Mouse (Mus musculus) megakaryocyte, adult 5-6 weeks (primary cell): ENCODE measurements around the gene Arhgap9. TPM values are rescaled to one million over a fixed set of nuclear protein-coding genes. Genes with fewer than 3 reads are reported as not detected.
"Not testable (repeated sequence)": the region's sequence is repeated elsewhere in the genome, so short reads cannot be mapped to it uniquely, and the experiment has no call there.

Experiments
- ATAC-seq: 2 replicates; pipeline ENCODE4 v1.8.0; 2016; ENCODE audit warnings: mild to moderate bottlenecking, inconsistent platforms; ENCODE audit not compliant: poor library complexity, severe bottlenecking
- total RNA-seq, 2 experiments: library from RNA; stranded (forward) in 1 of 2; stranded (reverse) in 1 of 2; fragments of 153-499, 151-499 nt in 1 of 2; fragments of 221-1000, 200-1000 nt in 1 of 2; gene quantifications; 2 replicates each; pipeline versions ENCODE4 v1.2.3 to v1.2.4; 2015 to 2017

Gene Arhgap9
- total RNA-seq, 2 experiments from 2014 or later = 108 to 135 TPM

DNA sequence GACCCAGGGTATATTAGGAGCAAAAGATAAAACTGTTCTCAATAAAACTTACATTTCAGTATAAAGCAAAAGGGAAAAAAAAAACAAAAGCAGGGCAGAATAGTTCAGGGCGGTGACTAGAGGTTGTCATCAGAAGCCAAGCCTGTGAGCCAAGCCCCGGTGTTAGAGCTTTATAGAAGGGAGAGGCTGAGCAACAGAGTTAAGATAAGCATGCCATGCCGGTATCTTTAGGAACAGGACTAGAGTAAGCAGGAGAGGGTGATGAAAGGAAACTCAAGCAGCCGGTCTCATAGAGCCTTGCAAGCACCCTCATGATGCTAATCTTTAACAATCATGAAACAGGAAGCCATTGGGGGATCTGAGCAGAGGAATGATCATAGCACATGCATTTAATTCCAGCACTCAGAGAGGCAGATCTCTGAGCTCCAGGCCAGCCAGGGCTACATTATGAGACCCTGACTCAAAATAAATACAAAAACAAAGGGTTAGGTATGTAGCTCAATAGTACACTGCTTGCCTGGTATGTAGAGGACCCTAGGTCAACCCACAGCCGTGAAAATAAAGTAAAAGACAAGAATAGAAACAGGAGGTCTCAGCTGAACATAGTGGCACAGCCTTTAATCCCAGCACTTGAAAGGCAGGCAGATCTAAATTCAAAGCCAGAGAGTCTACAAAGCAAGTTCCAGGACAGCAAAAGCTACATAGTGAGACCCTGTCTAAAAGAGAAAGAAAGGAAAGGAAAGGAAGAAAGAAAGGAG lies 29.7 kb upstream of the Arhgap9 start:
- no peak for ATAC-seq

DNA sequence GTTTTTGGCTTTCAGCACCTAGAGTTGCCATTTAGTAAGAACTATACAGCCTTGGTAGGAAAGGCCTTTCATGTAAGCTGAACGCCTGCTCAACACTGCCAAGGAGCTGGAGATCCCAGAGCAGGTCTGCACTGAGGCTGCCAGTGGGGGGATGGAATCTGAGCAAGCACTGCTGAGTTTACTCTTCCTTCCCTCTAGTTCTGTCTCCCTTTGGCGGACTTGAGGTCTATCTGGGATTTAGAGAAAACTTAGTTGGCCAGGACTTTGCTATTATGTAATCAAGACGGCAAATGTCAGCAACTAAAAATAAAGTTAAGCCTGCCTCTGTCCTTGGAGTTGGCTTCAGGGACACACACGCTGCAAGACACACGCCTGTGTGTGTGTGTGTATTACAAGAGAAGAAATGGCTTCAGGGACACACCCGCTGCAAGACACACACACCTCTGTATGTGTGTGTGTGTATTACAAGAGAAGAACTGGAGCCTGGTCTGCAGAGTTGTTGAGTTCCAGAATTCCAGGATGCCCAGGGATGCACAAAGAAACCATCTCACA lies 28.7 kb upstream of the Arhgap9 start:
- no peak for ATAC-seq

GRCm38 (mm10) chr10:127293590-127294113 lies 28.1 kb upstream of the Arhgap9 start:
- no peak for ATAC-seq

GRCm38 (mm10) chr10:127294895-127295510 lies 26.8 kb upstream of the Arhgap9 start:
- no peak for ATAC-seq

DNA sequence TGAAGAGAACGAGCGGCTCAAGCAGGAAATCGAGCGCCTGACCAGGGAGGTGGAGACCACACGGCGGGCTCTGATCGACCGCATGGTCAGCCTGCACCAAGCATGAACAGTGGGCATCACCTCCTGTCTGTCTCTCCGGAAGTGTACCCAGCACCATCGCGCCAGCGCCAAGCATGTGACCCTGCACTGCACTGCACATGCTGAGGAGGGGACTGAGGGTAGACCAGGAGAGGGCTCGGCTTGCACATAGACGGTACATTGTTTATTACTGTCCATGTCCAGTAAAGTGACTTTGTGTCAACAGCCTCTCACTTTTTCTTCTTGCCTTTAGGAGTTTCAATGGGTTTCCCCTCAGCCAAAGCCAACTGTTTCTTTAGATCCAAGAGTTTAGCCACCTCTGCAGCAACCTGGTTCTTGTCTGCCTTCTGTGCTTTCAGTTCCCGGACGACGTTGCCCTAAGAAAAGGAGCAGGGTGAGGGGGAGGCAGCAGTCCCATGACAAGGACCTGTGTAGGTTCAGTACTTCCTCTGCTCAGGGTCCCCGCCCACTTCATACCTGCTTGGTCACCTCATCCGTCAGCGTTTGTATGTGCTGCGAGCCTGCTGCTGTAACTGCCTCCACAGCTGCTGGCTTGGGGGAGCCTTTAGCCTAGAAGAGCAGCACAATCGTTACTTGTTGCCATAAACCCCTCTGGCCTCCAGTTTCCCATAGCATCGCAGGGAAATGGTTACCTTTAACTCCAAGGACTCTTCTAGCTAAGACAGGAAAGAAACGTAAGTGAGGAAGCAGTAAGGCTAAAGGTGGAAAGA lies 25.6 kb upstream of the Arhgap9 start:
- ATAC-seq = no peak

GRCm38 (mm10) chr10:127297015-127297871 lies 24.5 kb upstream of the Arhgap9 start:
- no peak for ATAC-seq

DNA sequence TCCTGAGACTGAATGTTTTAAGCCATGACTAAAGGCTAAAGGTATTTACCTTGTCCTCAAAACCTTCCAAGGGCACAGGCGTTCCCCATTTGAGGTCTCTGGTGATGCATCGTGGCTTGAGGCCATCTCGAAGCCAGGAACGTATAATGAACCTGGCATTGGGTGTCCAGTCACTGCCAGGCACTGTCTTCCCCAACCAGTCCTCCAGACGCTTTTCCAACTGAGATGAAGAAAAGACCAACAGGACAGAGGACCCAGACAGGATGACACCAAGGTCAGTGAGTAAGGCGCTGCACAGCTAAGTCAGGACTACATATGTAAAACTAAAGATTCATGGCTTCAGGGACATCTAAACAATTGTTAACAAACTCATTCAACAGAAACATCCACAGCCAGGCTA lies 21.4 kb upstream of the Arhgap9 start:
- ATAC-seq = no peak

DNA sequence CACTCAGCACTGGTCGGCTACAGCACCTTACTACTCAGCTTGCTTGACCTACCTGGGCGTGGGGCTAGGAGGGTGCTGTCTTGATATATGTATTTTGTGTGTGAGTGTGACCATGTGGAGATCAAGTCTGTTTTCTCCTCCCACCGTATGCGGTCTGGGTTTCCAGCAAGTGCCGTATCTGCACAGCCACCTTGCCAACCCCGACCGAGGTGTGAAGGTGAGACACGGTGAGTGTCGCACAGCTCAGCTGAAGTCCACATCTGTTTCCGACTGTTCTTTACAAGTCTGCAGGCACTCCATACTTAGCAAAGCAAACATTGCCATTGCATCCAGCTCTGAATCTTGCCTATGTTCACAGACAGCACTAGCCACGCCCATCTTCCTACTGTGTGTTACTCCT lies 18.6 kb upstream of the Arhgap9 start:
- ATAC-seq = no peak

DNA sequence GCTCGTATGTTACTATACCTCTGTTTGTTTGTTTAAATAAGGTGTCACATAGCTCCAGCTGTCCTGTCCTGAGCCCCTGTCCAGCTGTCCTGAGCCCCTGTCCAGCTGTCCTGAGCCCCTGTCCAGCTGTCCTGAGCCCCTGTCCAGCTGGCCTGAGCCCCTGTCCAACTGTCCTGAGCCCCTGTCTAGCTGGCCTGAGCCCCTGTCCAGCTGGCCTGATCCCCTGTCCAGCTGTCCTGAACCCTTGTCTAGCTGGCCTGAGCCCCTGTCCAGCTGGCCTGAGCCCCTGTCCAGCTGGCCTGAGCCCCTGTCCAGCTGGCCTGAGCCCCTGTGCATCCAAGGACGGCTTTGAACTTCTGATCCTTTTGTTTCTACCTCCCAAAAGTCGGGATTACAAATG lies 12.6 kb upstream of the Arhgap9 start:
- not testable (repeated sequence) for ATAC-seq

GRCm38 (mm10) chr10:127310523-127311475 lies 11.0 kb upstream of the Arhgap9 start:
- peak; percentile 16 for ATAC-seq

GRCm38 (mm10) chr10:127311476-127312355 lies 10.0 kb upstream of the Arhgap9 start, which contains the start of gene Mars:
Gene Mars, minus strand, starts transcription at chr10:127311786.
- peak; percentile 89 for ATAC-seq

DNA sequence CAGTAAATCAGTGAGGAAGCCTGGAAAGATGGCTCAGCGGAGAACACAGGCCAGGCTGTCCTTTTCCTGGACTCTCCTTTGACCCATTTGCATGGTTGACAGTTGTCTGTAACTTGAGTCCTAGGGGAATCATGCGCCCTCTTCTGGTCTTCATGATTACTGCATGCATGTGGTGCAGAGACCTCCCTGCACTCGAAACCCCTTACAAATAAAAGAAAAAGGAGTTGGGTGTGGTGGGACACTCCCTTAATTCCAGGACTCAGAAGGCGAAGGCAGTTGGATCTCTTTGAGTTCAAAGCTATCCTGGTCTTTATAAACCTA lies 9.4 kb upstream of the Arhgap9 start:
- peak; percentile 77 for ATAC-seq

GRCm38 (mm10) chr10:127312858-127313257 lies 8.9 kb upstream of the Arhgap9 start:
- ATAC-seq = peak; percentile 23

- not testable (repeated sequence) for ATAC-seq
Observed at GRCm38 (mm10) chr10:127313516-127313915, 8.2 kb upstream of the Arhgap9 start.

DNA sequence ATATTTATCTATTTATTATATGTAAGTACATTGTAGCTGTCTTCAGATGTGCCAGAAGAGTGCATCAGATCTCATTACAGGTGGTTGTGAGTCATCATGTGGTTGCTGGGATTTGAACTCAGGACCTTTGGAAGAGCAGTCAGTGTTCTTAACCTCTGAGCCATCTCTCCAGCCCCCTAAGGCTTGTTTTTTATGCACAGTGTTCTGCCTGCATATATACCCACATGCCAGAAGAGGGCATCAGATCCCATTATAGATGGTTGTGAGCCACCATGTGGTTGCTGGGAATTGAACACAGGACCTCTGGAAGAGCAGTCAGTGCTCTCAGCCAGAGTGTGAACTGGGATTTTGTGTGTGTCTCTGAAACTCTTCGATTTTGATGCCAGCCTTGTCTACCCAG lies 6.8 kb upstream of the Arhgap9 start:
- ATAC-seq = not testable (repeated sequence)

GRCm38 (mm10) chr10:127317277-127317676 lies 4.5 kb upstream of the Arhgap9 start:
- no peak for ATAC-seq

GRCm38 (mm10) chr10:127318009-127318408 lies 3.8 kb upstream of the Arhgap9 start:
- no peak for ATAC-seq

- no peak for ATAC-seq
Observed at GRCm38 (mm10) chr10:127319969-127320368, 1.8 kb upstream of the Arhgap9 start.
